Mouse (Mus musculus): ENCODE results near the gene Cdc16.
"Not testable (repeated sequence)": the region's sequence is repeated elsewhere in the genome, so short reads cannot be mapped to it uniquely, and the experiment has no call there.

Gene Cdc16

DNA sequence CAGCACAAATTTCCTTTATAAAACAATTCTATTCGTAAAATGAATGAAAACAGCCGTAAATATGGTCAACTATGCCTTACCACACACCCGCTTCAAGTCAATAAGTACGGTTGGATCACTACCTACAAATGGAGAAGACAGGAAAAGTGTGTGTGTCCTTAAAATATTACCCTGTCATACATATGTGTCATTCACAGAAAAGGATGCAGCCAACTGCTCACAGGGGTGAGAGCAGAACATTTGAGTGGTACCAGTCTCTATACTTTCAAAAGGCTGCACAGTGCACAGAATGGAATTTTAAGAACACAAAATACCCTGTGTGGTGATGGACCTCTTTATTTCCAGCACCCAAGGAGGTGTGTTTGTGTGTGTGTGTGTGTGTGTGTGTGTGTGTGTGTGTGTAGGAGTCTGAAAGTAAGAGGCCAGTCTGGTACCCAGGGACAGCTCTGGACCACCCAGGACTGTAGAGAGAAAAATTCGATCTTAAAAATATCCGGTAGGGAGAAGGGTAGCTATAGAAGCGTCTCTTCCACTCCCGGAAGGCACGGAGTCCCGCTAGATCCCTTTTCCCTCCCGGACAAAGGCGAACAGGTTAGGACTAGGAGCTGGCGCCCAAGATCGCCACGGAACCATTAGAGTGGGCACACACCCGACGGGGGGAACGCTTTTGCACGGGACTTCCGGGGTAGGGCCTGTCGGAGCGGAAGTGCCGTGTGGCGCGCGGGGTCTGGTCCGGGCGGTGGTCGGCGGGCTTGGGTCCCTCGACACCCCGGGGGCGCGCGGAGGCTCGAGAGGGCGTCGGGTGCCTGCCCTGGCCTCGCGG is at the start of gene Cdc16:
Gene Cdc16, plus strand, starts transcription at position 695 of the 823 bp plus-strand sequence.
- DNase-seq (ENCODE audit: low read depth, low spot score) = peak; percentile 74

DNA sequence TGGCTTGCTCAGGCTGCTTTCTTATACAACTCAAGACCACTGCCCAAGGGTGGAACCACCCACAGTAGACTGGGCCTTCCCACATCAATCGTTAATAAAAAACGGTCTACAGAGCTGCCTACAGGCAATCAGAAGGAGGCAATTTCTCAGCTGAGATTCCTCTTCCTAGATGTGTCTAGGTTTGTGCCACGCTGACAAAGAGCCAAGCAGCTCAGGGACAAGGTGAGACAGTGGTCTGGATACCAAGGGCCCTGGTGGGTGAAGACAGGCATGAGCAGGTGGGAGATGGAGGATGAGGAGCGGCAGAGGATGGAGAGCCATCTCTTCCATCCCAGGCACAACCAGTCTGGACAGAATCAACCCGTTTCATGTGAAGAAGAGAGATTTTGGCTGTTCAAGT is 49.0 kb upstream of the Cdc16 start:
- DNase-seq (ENCODE audit: low read depth, low spot score) = no peak

DNA sequence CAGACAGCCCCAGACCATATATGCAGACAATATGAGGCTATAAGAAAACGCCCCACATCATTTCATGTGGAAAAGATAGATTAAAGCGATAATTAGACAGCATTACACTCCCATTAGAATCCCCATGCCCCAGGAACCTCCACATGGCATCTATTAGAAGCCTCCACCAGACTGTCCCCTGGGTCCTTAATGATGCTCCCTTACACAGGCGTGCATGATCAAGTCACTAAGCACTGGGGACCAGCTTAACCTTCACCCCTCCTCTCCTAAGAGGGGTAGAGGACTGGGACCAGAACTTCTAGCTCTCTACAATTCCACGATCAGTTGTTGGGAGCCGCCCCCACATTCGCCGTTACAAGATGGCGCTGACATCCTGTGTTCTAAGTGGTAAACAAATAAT is 38.5 kb upstream of the Cdc16 start:
- DNase-seq (ENCODE audit: low read depth, low spot score) = no peak

DNA sequence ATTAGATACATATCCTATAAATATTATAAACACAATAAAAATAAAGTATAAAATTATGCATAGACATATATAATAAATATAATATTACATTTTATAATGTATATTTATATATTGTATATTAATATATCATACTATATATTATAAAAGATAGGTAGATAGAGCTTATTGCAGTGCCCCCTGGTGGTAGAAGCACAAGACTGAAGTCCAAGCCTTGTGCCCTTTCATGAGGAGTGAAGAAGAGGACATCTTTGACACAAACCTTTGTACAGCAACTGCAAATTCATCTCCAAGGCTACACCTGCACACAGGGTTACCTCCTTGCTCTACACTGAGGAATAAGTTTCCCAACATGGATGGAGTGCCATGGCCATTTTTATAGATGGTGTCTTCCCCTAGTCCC is 31.8 kb upstream of the Cdc16 start:
- DNase-seq (ENCODE audit: low read depth, low spot score) = no peak

DNA sequence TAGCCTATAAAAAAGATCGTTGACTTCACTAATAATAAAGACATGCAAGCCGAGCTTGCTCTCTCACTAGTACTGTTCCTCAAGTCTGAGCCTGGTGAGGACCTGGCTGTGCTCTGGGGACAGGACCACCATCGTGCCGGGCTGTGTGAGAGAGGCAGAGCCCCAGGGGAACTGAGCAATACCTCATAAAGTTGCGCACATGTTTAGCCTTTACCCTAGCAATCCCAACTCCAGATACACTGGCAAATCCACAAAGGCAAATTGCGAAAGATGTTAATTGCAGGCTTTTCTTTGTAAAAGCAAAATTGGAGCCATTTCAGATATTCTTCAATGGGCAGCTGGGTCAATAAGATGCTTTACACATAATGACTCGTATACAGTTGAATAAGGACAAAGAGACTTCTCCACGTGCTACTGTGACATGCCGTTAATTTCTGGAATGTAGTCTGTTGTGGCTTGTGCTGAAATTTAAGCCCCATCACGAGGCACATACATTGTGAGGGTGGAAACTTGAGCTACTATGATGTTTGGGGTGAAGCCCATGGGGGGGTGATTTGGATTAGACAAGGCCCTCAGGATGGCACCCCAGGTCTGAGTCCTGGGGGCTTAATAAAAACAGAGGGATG is 29.9 kb upstream of the Cdc16 start:
- DNase-seq (ENCODE audit: low read depth, low spot score) = no peak

DNA sequence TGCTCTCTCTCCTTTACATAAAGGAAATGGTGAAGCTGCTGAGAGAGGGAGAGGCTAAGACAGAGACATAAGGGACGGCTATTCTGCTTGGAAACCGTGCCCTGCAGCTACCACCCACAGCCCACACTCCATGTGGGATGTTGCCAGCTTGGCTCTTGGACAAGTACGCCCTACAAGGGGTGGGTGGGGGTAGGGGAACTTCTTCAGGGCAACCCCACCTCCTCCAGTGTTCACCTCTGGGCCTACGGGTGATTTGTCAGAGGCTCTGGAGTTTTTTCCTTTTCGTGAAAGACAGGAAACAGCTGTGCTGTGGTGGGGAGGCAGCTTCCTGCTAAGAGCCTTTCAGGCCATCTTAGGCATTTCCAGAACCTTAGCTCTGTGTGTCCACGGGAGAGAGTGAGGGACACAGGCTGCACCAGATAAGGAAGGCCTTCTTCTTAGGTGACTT is 17.1 kb upstream of the Cdc16 start:
- DNase-seq (ENCODE audit: low read depth, low spot score) = no peak

GRCm38 (mm10) chr8:13740817-13741613 is 16.5 kb upstream of the Cdc16 start:
- DNase-seq (ENCODE audit: low read depth, low spot score) = no peak

DNA sequence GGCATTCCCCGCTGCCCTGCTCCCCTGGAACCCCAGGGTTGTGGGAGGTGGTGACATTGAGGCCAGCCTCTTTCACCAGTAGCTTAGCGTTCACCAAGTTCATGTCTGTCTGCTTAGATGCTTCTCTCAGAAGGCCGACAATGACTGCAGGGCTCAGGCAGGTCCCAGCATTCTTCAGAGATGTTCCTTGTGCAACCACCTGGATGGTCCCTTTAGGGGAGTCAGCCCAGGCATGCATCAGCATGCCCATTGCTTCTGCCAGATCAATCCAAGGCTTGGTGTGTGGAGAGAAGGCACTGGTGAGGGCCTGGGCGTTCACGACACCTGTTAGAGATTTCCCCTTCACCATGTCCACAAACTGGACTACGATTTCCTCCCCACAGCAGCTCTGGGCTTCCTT is 11.3 kb upstream of the Cdc16 start:
- DNase-seq (ENCODE audit: low read depth, low spot score) = not testable (repeated sequence)

- DNase-seq (ENCODE audit: low read depth, low spot score) = no peak
These were observed 9.8 kb upstream of the Cdc16 start for GRCm38 (mm10) chr8:13747626-13748025.

- DNase-seq (ENCODE audit: low read depth, low spot score) = no peak
These were observed 3.8 kb upstream of the Cdc16 start for GRCm38 (mm10) chr8:13753680-13754079.

GRCm38 (mm10) chr8:13756480-13756879 is 996 bp upstream of the Cdc16 start:
- no peak for DNase-seq (ENCODE audit: low read depth, low spot score)

DNA sequence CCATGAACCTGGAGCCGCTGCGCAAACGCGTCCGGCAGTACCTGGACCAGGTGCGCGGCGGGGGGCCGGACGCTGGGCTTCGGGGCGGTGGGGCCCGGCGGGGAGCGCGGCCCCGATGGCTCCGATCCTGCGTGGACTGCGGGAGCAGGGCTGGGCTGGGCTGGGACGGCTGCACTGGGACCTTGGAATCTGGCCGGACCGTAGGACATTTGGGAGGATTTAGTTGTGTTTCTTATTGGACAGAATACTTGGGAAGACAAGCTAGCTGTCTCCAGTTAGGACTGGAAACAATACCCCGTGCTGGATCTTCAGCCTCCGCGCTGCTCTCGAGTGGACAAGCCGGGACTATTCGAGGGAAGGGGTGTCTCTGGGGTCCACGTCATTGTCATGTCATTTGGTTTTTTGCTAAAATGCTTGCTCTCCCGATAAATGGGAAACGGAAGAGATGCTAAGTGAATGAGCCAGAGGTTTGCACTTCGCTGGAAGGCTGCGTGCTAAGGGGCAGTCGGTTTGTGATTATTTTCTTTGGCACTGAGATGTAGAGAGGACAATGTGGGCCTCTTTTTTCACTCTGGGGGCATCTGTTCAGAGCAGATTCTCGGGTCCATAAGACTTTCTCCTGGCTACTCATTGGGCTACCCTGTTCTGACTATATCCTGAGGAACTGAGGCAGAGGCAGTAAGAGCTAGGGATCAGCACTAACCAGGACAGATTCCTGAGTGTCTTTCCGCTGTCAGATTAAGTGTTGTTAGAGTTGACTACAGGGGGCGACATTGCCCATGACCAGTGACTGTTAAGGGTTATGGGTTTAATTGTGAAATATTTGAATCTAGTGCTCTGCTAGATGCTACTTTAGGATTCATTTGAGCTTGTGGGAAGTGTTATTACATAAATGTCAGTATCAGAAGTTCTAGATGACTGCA is 590 bp downstream of the Cdc16 start:
- no peak for DNase-seq (ENCODE audit: low read depth, low spot score)

DNA sequence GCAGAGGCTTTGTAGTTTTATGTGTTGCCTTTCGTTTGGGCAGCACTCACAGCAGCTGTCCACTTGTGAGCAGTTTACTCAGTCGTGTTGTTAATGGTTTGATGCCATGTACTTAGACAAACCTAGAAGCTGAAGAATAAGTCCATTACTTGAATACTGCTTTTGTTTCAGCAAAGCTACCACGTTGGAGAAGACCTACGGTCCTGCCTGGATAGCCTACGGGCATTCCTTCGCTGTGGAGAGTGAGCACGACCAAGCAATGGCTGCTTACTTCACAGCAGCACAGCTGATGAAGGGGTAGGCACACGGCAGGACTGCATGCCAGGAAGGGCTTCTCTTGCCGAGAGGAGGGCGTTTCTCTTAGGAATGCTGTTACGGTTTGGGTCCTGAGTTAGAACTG is 11.7 kb downstream of the Cdc16 start:
- no peak for DNase-seq (ENCODE audit: low read depth, low spot score)

GRCm38 (mm10) chr8:13780536-13780935 is 23.1 kb downstream of the Cdc16 start:
- DNase-seq (ENCODE audit: low read depth, low spot score) = no peak

DNA sequence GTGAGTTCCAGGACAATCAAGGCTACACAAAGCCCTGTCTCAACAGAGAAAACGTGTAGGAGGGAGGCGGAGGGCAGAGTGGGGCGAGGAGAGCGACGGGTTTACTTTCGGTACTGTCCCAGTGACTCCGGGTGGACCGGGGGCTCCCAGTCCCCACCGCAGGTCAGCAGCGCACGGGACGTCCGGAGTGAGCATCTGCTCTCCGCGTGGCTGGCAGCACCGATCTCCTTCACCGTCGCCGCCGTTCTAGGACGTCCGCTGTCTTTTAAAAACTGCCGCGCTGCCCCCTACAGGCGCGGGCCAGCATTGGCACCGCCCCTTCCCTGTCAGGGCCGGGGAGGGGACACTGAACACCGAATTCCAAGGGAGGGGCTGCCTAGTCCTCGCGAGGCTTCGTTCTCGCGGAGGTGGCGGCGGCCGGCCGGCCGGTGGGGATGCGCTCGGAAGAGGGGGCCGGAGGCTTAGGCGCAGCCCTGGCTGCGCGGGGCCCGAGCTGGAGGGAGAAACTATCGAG is 27.8 kb downstream of the Cdc16 start, which contains the start of gene Upf3a:
Gene Upf3a, plus strand, starts transcription at position 366 of the 514 bp plus-strand sequence.
- DNase-seq (ENCODE audit: low read depth, low spot score) = peak; percentile 89

GRCm38 (mm10) chr8:13785764-13786299 is 28.4 kb downstream of the Cdc16 start:
- peak; percentile 92 for DNase-seq (ENCODE audit: low read depth, low spot score)

DNA sequence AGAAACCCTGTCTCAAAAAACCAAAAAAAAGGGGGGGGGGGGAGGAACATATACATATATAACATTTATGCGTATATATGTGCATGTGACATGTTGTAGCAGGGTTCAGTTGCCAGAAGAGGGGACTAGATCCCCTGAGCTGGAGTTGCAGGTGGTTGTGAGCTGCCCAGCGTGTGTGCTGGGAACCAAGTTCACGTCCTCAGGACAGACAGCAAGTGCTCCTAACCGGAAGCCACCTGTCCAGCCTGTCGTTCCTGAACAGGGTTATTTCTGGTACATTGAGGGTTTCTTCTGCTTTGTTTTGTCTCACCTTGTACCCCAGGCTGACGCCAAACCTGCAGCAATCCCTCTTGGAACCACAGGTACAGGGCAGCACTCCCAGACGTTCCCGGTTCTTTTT is 32.1 kb downstream of the Cdc16 start:
- DNase-seq (ENCODE audit: low read depth, low spot score) = no peak

DNA sequence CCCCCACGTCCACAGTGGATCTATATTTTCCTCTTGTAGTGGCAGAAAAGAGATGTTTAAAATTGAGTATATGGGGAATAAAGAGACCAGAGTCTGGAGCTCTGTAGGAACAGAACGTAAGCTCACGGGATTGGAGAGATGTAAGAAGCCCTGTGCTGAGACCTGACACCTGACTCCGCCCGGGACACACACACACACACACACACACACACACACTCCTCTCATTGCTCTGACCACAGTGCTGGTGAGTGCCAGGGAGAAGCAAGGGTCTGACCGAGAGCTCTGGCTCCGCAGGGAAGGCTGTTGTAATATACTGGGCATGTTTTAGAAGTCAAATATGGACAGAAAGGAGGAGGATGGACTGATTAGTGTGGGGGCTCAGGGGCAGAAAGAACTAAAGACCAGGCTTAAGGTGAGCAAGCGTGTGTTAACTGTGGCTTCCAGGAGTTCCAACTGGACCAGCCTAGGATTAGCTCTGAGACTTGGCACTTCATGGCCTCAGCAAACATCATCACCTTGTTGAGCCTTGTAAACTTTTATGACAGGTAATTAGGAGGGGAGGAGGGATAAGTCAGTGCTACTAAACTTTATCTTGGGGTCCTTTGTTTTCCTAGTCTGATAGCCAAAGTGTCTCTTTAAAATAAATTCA is 35.7 kb downstream of the Cdc16 start:
- no peak for DNase-seq (ENCODE audit: low read depth, low spot score)

- DNase-seq (ENCODE audit: low read depth, low spot score) = no peak
These were observed 36.2 kb downstream of the Cdc16 start for GRCm38 (mm10) chr8:13793746-13794101.

GRCm38 (mm10) chr8:13797676-13798075 is 40.2 kb downstream of the Cdc16 start:
- no peak for DNase-seq (ENCODE audit: low read depth, low spot score)
